Mouse (Mus musculus) effector memory CD4-positive, alpha-beta T cell, adult 7 months (primary cell): ENCODE results near the gene Nfkbie. TPM values are rescaled to one million over a fixed set of nuclear protein-coding genes. Genes with fewer than 3 reads are reported as not detected.

Experiments used
- polyA plus RNA-seq: library from polyadenylated mRNA; unstranded; fragments of 100-300 nt; shearing (Covaris generic); gene quantifications from one replicate; pipeline ENCODE4 v1.2.1, GENCODE M21; 2017

Gene Nfkbie
- 166 TPM for polyA plus RNA-seq

GRCm38 (mm10) chr17:45555452-45556106, at the start of gene Nfkbie:
Gene Nfkbie (plus strand): TSS chr17:45555703.

GRCm38 (mm10) chr17:45506700-45507189, 48.8 kb upstream of the Nfkbie start, which contains the start of gene Aars2:
Gene Aars2 (plus strand): TSS chr17:45506841.

GRCm38 (mm10) chr17:45523263-45523662, 32.2 kb upstream of the Nfkbie start, which contains the start of gene Tcte1:
Gene Tcte1 (plus strand): TSS chr17:45523434.

GRCm38 (mm10) chr17:45549617-45550181, 5.8 kb upstream of the Nfkbie start, which contains the start of gene Tmem151b:
Gene Tmem151b (minus strand): TSS chr17:45549677.

GRCm38 (mm10) chr17:45563655-45564530, 8.4 kb downstream of the Nfkbie start, which contains the start of gene Slc35b2:
Gene Slc35b2 (plus strand): TSS chr17:45563874.

GRCm38 (mm10) chr17:45573087-45573779, 17.7 kb downstream of the Nfkbie start, which contains the start of gene Hsp90ab1:
Gene Hsp90ab1 (minus strand): TSS chr17:45573271.

GRCm38 (mm10) chr17:45599446-45600242, 44.1 kb downstream of the Nfkbie start, which contains the start of gene Slc29a1:
Gene Slc29a1 (minus strand): TSS chr17:45599606.

GRCm38 (mm10) chr17:45601877-45602304, 46.4 kb downstream of the Nfkbie start, which contains the start of gene Mymx:
Gene Mymx (minus strand): TSS chr17:45602102.

Other genes with a start within 250 kb of the Nfkbie start
- gene Cdc5l, start 122.0 kb upstream of the Nfkbie start, polyA plus RNA-seq, result 72.2 TPM
- gene Spats1, start 80.3 kb upstream of the Nfkbie start, polyA plus RNA-seq, result 0.63 TPM
- gene Aars2, start 48.9 kb upstream of the Nfkbie start, polyA plus RNA-seq, result 10.4 TPM
- gene Tcte1, start 32.3 kb upstream of the Nfkbie start, polyA plus RNA-seq, result not detected
- 0.23 TPM for gene Tmem151b, start 6.0 kb upstream of the Nfkbie start, polyA plus RNA-seq
- 55.5 TPM for gene Slc35b2, start 8.2 kb downstream of the Nfkbie start, polyA plus RNA-seq
- gene Hsp90ab1, start 17.6 kb downstream of the Nfkbie start, polyA plus RNA-seq, result 1,673 TPM
- 43.1 TPM for gene Slc29a1, start 43.9 kb downstream of the Nfkbie start, polyA plus RNA-seq
- not detected for gene Mymx, start 46.4 kb downstream of the Nfkbie start, polyA plus RNA-seq
- 0.80 TPM for gene Capn11, start 103.6 kb downstream of the Nfkbie start, polyA plus RNA-seq
- 37.2 TPM for gene Mrpl14, start 130.6 kb downstream of the Nfkbie start, polyA plus RNA-seq
- gene Tmem63b, start 131.2 kb downstream of the Nfkbie start, polyA plus RNA-seq, result 13.8 TPM
- gene 1600014C23Rik, start 178.1 kb downstream of the Nfkbie start, polyA plus RNA-seq, result not detected